Mouse (Mus musculus) liver, embryonic 14.5 days (tissue): ENCODE measurements around the gene Npas3.

Experiments
- CTCF ChIP-seq: IDR thresholded peaks from 2 replicates; pipeline ENCODE4 v1.5.1; 2016; ENCODE audit warnings: antibody characterized with exemption, low read depth, control low read depth
- EP300 ChIP-seq: IDR thresholded peaks from 2 replicates; pipeline ENCODE4 v1.6.1; 2016; ENCODE audit warnings: antibody characterized with exemption, low read depth

GRCm38 (mm10) chr12:54105531-54105930 is 857.1 kb downstream of the Npas3 start:
- TF ChIP-seq EP300 (no peak), CTCF (no peak)
